Mouse (Mus musculus): ENCODE results near the gene Nadsyn1. TPM values are rescaled to one million over a fixed set of nuclear protein-coding genes. Genes with fewer than 3 reads are reported as not detected.
A peak's percentile ranks its signal among the peaks of the same experiment; 100 is the strongest.

Gene Nadsyn1
- polyA plus RNA-seq, 1 experiment from 2014 or later: 9.1 TPM

DNA sequence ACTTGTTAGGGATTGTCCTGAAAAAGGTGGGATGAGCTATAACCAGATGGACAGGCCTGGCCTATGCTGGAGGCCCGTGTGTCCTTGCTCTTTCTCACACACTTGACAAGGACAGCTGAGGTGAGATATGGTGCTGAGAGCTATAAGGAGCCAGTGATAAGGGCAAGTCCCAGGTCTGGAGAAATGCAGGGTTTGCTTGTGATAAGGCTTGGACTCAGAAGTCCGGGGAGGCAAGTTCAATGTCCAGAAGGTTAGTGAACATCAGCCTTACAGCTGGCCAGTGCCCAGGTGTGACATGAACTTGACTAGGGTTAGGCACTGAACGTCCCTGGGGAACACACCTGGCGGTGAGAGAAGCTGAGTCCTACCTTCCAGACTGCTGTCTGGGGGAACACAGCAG is 70.6 kb downstream of the Nadsyn1 start:
- Histone ChIP-seq H3K27ac (ENCODE audit: low read length) (no peak overlapping the region), H3K4me2 (ENCODE audit: low read depth, low read length) (no peak overlapping the region), H3K4me3 (ENCODE audit: low read length) (no peak overlapping the region), H3K27me3 (ENCODE audit: control insufficient read depth, insufficient read depth, low read length) (peaks cover 16% of the 10 kb centered on the region; the same call in 1 of the 2 replicates), H3K9ac (ENCODE audit: low read length) (no peak overlapping the region), H3K4me1 (ENCODE audit: control insufficient read depth, insufficient read depth, low read length) (peaks cover 7% of the 10 kb centered on the region), H3K9me3 (replicated peaks; ENCODE audit: control insufficient read depth, low read length) (no peaks in the 10 kb centered on the region), H3K36me3 (ENCODE audit: control insufficient read depth, insufficient read depth) (no peaks in the 10 kb centered on the region)
- WGBS: 31% methylated on average over 4 of the region's 4 CpGs
- ATAC-seq (replicated peaks; ENCODE audit: extremely low read depth, insufficient read depth, low FRiP score): no peak

DNA sequence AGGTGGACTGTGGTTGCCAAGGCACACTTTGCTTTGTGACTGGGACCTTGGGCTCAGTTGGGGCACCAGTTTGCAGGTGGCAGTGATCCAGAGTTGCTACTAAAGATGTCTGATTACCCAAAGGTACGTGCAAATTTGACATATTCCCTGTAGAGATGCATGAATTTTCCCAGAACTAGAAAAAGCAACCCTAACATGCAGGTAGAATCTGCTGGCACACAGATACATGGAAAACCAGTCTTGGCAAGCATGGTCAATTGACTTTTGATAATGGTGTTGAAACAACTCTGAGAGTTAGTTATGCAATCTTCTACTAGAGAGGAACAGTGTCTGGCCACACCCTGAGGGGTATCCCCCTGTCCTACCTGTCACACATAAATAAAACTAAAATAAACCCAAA is 71.3 kb downstream of the Nadsyn1 start:
- no peaks in the 10 kb centered on the region for H3K9me3 ChIP-seq (replicated peaks; ENCODE audit: control insufficient read depth, low read length)
- ATAC-seq (replicated peaks; ENCODE audit: extremely low read depth, insufficient read depth, low FRiP score): no peak
- 84% methylated on average over 1 of the region's 1 CpGs for WGBS
- H3K36me3 ChIP-seq (ENCODE audit: control insufficient read depth, insufficient read depth): no peaks in the 10 kb centered on the region
- no peak overlapping the region for H3K27ac ChIP-seq (ENCODE audit: low read length)
- no peak overlapping the region for H3K9ac ChIP-seq (ENCODE audit: low read length)
- H3K4me2 ChIP-seq (ENCODE audit: low read depth, low read length): no peak overlapping the region
- no peak overlapping the region for H3K4me3 ChIP-seq (ENCODE audit: low read length)
- peaks cover 15% of the 10 kb centered on the region; the same call in 1 of the 2 replicates for H3K27me3 ChIP-seq (ENCODE audit: control insufficient read depth, insufficient read depth, low read length)
- H3K4me1 ChIP-seq (ENCODE audit: control insufficient read depth, insufficient read depth, low read length): peaks cover 4% of the 10 kb centered on the region

DNA sequence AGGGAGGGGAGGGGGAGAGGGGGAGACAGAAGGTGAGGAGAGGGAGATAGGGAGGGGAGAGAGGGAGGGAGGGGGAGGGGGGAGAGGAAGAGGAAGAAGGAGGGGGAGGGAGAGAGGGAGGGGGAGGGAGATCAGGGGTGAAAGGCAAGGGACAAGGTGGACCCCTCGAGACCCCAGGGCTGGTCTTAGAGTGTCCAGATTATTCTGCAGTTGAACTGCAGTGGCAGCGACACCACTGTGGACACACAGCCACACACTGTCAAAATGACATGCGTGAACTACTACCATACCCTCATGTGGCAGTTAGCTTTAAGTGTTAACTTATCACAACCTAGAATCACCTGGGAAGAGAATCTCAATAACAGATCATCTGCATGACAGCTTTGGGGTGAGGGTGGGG is 73.6 kb downstream of the Nadsyn1 start:
- Histone ChIP-seq H3K36me3 (ENCODE audit: control insufficient read depth, insufficient read depth) (no peaks in the 10 kb centered on the region), H3K4me3 (ENCODE audit: low read length) (no peak overlapping the region), H3K9ac (ENCODE audit: low read length) (no peak overlapping the region), H3K9me3 (replicated peaks; ENCODE audit: control insufficient read depth, low read length) (no peaks in the 10 kb centered on the region), H3K4me2 (ENCODE audit: low read depth, low read length) (no peak overlapping the region), H3K4me1 (ENCODE audit: control insufficient read depth, insufficient read depth, low read length) (peaks cover 3% of the 10 kb centered on the region), H3K27me3 (ENCODE audit: control insufficient read depth, insufficient read depth, low read length) (no peaks in the 10 kb centered on the region), H3K27ac (ENCODE audit: low read length) (no peak overlapping the region)
- no peak for ATAC-seq (replicated peaks; ENCODE audit: extremely low read depth, insufficient read depth, low FRiP score)
- WGBS: 68% methylated on average over 3 of the region's 3 CpGs

DNA sequence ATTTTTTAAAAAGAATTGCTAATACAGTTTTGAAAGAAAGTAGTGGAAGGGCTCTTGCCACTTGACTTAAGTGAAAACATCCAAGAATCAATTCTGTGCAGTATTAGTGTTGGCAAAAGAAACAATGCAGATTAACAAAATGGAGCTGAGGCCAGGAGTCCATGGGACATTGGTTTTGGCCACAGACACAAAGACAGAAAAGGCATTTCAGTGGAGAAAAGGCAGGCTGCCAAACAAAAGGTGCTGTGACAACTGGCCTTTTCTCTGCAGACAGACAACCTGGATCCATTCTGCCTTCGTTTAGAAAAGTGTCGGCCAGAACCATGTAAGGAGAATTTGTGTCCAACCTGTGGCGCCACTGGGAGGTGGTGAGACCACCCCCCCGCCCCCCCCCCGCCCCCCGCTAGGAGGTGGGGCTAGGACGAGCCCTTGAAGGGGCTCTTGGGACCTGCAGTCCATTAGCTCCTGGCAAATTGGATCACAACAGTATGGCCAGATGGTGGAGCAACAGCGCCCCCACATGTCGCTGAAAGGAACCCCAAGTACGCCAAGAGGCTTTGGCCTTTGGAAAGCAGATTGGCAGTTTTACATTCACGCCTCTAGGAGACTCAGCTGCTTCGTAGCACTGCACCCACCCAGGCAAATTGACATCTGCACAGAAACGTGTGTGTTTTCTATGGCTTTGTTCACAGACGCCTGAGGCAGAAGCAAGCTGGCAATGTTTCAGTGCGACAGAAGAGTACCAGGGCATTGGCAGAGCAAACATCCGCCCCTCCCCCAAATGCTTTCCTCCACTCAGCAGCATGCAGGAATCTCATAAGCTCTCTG is 74.4 kb downstream of the Nadsyn1 start:
- no peaks in the 10 kb centered on the region for H3K36me3 ChIP-seq (ENCODE audit: control insufficient read depth, insufficient read depth)
- peak overlapping the region; percentile 52 for H3K4me2 ChIP-seq (ENCODE audit: low read depth, low read length)
- H3K4me3 ChIP-seq (ENCODE audit: low read length): peak overlapping the region; percentile 13; the same call in 1 of the 2 replicates
- no peak overlapping the region for H3K27ac ChIP-seq (ENCODE audit: low read length)
- H3K9ac ChIP-seq (ENCODE audit: low read length): 0 out of 2 replicates have a peak overlapping the region, but pooled peaks have one; percentile 2
- peaks cover 3% of the 10 kb centered on the region for H3K4me1 ChIP-seq (ENCODE audit: control insufficient read depth, insufficient read depth, low read length)
- 3% methylated on average over 16 of the region's 16 CpGs for WGBS
- H3K27me3 ChIP-seq (ENCODE audit: control insufficient read depth, insufficient read depth, low read length): no peaks in the 10 kb centered on the region
- ATAC-seq (replicated peaks; ENCODE audit: extremely low read depth, insufficient read depth, low FRiP score): peak; percentile 88
- no peaks in the 10 kb centered on the region for H3K9me3 ChIP-seq (replicated peaks; ENCODE audit: control insufficient read depth, low read length)

Small RNA genes lying within 50 kb of the gene (microRNA-seq; reads per million reads assigned to microRNA genes)
- not detected for gene Gm22064

Other genes with a start within 250 kb of the Nadsyn1 start
- gene Cars, start 222.8 kb downstream of the Nadsyn1 start, polyA plus RNA-seq (2015; fragmentation: Nextera tagmentation; extraction: Ambion mirVana): 35.0 and 36.7 TPM in 2 replicates
- gene Tnfrsf26, start 194.1 kb downstream of the Nadsyn1 start, polyA plus RNA-seq (2015; fragmentation: Nextera tagmentation; extraction: Ambion mirVana): 0.65 and 1.2 TPM in 2 replicates
- gene Tnfrsf22, start 173.2 kb downstream of the Nadsyn1 start, polyA plus RNA-seq (2015; fragmentation: Nextera tagmentation; extraction: Ambion mirVana): 2.2 and 2.3 TPM in 2 replicates
- gene Tnfrsf23, start 137.0 kb downstream of the Nadsyn1 start, polyA plus RNA-seq (2015; fragmentation: Nextera tagmentation; extraction: Ambion mirVana): 1.3 and 1.5 TPM in 2 replicates
- gene Osbpl5, start 65.9 kb downstream of the Nadsyn1 start, polyA plus RNA-seq (2015; fragmentation: Nextera tagmentation; extraction: Ambion mirVana): 35.8 and 39.5 TPM in 2 replicates
- gene Mrgprg, start 55.9 kb downstream of the Nadsyn1 start, polyA plus RNA-seq (2015; fragmentation: Nextera tagmentation; extraction: Ambion mirVana): not detected in 2 replicates
- gene Mrgpre, start 38.3 kb downstream of the Nadsyn1 start, polyA plus RNA-seq (2015; fragmentation: Nextera tagmentation; extraction: Ambion mirVana): 1.7 and 2.2 TPM in 2 replicates
- gene Dhcr7, start 296 bp upstream of the Nadsyn1 start, polyA plus RNA-seq (2015; fragmentation: Nextera tagmentation; extraction: Ambion mirVana): 19.1 and 23.8 TPM in 2 replicates
- not detected in 2 replicates for gene Gm498, start 44.0 kb upstream of the Nadsyn1 start, polyA plus RNA-seq (2015; fragmentation: Nextera tagmentation; extraction: Ambion mirVana)
- 0.76 and 0.79 TPM in 2 replicates for gene Shank2, start 179.1 kb upstream of the Nadsyn1 start, polyA plus RNA-seq (2015; fragmentation: Nextera tagmentation; extraction: Ambion mirVana)

Data from heart, embryonic 16.5 days (tissue).